Mouse (Mus musculus) stomach, postnatal 0 days (tissue): Measurements from ENCODE around the gene Foxl1. TPM values are rescaled to one million over a fixed set of nuclear protein-coding genes. Genes with fewer than 3 reads are reported as not detected.
A peak's percentile ranks its signal among the peaks of the same experiment; 100 is the strongest.

ENCODE experiments used
- ATAC-seq: fragments of 200-750 bp; cut with Nextera tagmentation; 2 replicates; pipeline ENCODE4 v1.8.0; 2017; ENCODE audit not compliant: low FRiP score, low TSS enrichment
- DNase-seq: peaks from one replicate; pipeline ENCODE4 v3.0.0-alpha.2; 2016; ENCODE audit warnings: low spot score
- H3K27ac ChIP-seq: fragments of 300-500 bp; sonication (generic); replicated peaks from 2 replicates; pipeline ENCODE4 v1.5.1; 2014; ENCODE audit warnings: mild to moderate bottlenecking, control low read depth
- H3K27me3 ChIP-seq: fragments of 300-500 bp; sonication (generic); 2 replicates; pipeline ENCODE4 v1.6.1; 2014; ENCODE audit warnings: low read length; ENCODE audit not compliant: control insufficient read depth, insufficient read depth
- H3K36me3 ChIP-seq: fragments of 300-500 bp; sonication (generic); 2 replicates; pipeline ENCODE4 v1.6.1; 2014; ENCODE audit warnings: low read length, mixed read lengths; ENCODE audit not compliant: control insufficient read depth, insufficient read depth
- H3K4me1 ChIP-seq: fragments of 300-500 bp; sonication (generic); replicated peaks from 2 replicates; pipeline ENCODE4 v1.6.1; 2014; ENCODE audit warnings: antibody characterized with exemption; ENCODE audit not compliant: control insufficient read depth, insufficient read depth
- H3K4me2 ChIP-seq: fragments of 300-500 bp; sonication (generic); replicated peaks from 2 replicates; pipeline ENCODE4 v1.6.1; 2014; ENCODE audit warnings: low read depth, mild to moderate bottlenecking, control low read depth, moderate library complexity
- H3K4me3 ChIP-seq: fragments of 300-500 bp; sonication (generic); 2 replicates; pipeline ENCODE4 v1.5.1; 2014; ENCODE audit warnings: low read depth, low read length, control low read depth
- H3K9ac ChIP-seq: fragments of 300-500 bp; sonication (generic); 2 replicates; pipeline ENCODE4 v1.6.1; 2014; ENCODE audit warnings: mild to moderate bottlenecking, low read length, control low read depth, mixed read lengths
- H3K9me3 ChIP-seq: fragments of 300-500 bp; sonication (generic); 2 replicates; pipeline ENCODE4 v1.6.1; 2016; ENCODE audit warnings: low read length; ENCODE audit not compliant: control insufficient read depth
- CTCF ChIP-seq: IDR thresholded peaks from 2 replicates; pipeline ENCODE4 v1.5.1; 2016; ENCODE audit warnings: antibody characterized with exemption, low read depth, mild to moderate bottlenecking, moderate library complexity
- EP300 ChIP-seq: optimal IDR thresholded peaks from 2 replicates; pipeline ENCODE3; 2016; ENCODE audit warnings: antibody characterized with exemption
- WGBS: fragments of 180-500 bp; shearing (Covaris S2); extraction: QIAGEN DNeasy Blood & Tissue Kit; methylation state at CpG from one replicate; pipeline ENCODE4 v1.1.7; 2014; 5-methylcytosine and 5-hydroxymethylcytosine counted together
- polyA plus RNA-seq: library from polyadenylated mRNA; unstranded; fragments of >200 nt; fragmentation: Nextera tagmentation; extraction: Ambion mirVana; gene quantifications from 2 replicates; pipeline ENCODE4 v1.2.1, GENCODE M21; 2015

The Foxl1 gene
- polyA plus RNA-seq, 1 experiment from 2014 or later: 2.8 TPM

GRCm38 (mm10) chr8:121089631-121090380 is 37.9 kb upstream of the Foxl1 start:
- TF ChIP-seq CTCF: no peak
- no peak for TF ChIP-seq EP300
- Histone ChIP-seq H3K36me3 (peaks cover 4% of the 10 kb centered on the region; the same call in 1 of the 2 replicates), H3K9me3 (no peaks in the 10 kb centered on the region), H3K4me2 (peak overlapping the region; percentile 71), H3K4me1 (no peaks in the 10 kb centered on the region), H3K27ac (peak overlapping the region; percentile 81), H3K9ac (peak overlapping the region; percentile 77), H3K4me3 (peak overlapping the region; percentile 69), H3K27me3 (no peaks in the 10 kb centered on the region)
- ATAC-seq: no peak
- no peak for DNase-seq
- 14% methylated on average over 32 of the region's 32 CpGs for WGBS

GRCm38 (mm10) chr8:121090716-121091115 is 37.0 kb upstream of the Foxl1 start:
- Histone ChIP-seq H3K36me3 (peaks cover 4% of the 10 kb centered on the region; the same call in 1 of the 2 replicates), H3K9ac (peak overlapping the region; percentile 77; the same call in 1 of the 2 replicates), H3K4me3 (0 out of 2 replicates have a peak overlapping the region, but pooled peaks have one; percentile 8), H3K9me3 (no peaks in the 10 kb centered on the region), H3K4me2 (peak overlapping the region; percentile 71), H3K27ac (peak overlapping the region; percentile 81), H3K27me3 (no peaks in the 10 kb centered on the region), H3K4me1 (no peaks in the 10 kb centered on the region)
- TF ChIP-seq CTCF (peak; percentile 68), EP300 (no peak)
- 8% methylated on average over 1 of the region's 1 CpGs for WGBS
- no peak for DNase-seq
- no peak; the same call in 1 of the 2 replicates for ATAC-seq

- H3K4me3 ChIP-seq: no peak overlapping the region
- DNase-seq: no peak
- no peaks in the 10 kb centered on the region for H3K9me3 ChIP-seq
- H3K36me3 ChIP-seq: peaks cover 4% of the 10 kb centered on the region; the same call in 1 of the 2 replicates
- 16% methylated on average over 6 of the region's 6 CpGs for WGBS
- no peaks in the 10 kb centered on the region for H3K4me1 ChIP-seq
- peak; percentile 30; the same call in 1 of the 2 replicates for ATAC-seq
- H3K27me3 ChIP-seq: no peaks in the 10 kb centered on the region
- no peak overlapping the region for H3K4me2 ChIP-seq
- H3K9ac ChIP-seq: no peak overlapping the region
- TF ChIP-seq CTCF (no peak), EP300 (no peak)
- peak overlapping the region; percentile 40; the same call in 1 of the 2 replicates for H3K27ac ChIP-seq
Measured at GRCm38 (mm10) chr8:121092141-121092540, 35.6 kb upstream of the Foxl1 start.

- no peaks in the 10 kb centered on the region for H3K4me1 ChIP-seq
- peak; percentile 58 for ATAC-seq
- H3K9me3 ChIP-seq: no peaks in the 10 kb centered on the region
- H3K27me3 ChIP-seq: no peaks in the 10 kb centered on the region
- peak; percentile 88 for DNase-seq
- peak overlapping the region; percentile 24; the same call in 1 of the 2 replicates for H3K4me2 ChIP-seq
- TF ChIP-seq CTCF (peak; percentile 95), EP300 (no peak)
- 0 out of 2 replicates have a peak overlapping the region, but pooled peaks have one; percentile 40 for H3K27ac ChIP-seq
- H3K4me3 ChIP-seq: no peak overlapping the region
- no peak overlapping the region for H3K9ac ChIP-seq
- peaks cover 4% of the 10 kb centered on the region; the same call in 1 of the 2 replicates for H3K36me3 ChIP-seq
- WGBS: 0% methylated on average over 16 of the region's 16 CpGs
Measured at GRCm38 (mm10) chr8:121092627-121093026, 35.1 kb upstream of the Foxl1 start.

- Histone ChIP-seq H3K4me2 (no peak overlapping the region), H3K9ac (no peak overlapping the region), H3K27ac (no peak overlapping the region), H3K9me3 (no peaks in the 10 kb centered on the region), H3K4me1 (no peaks in the 10 kb centered on the region), H3K36me3 (peaks cover 7% of the 10 kb centered on the region; the same call in 1 of the 2 replicates), H3K4me3 (no peak overlapping the region), H3K27me3 (no peaks in the 10 kb centered on the region)
- ATAC-seq: no peak
- 66% methylated on average over 6 of the region's 6 CpGs for WGBS
- no peak for TF ChIP-seq EP300
- no peak for DNase-seq
Measured at GRCm38 (mm10) chr8:121093496-121093895, 34.2 kb upstream of the Foxl1 start.
